ENCODE assay signal across 15 mouse cellular contexts in genomic region chr13:49684266-49684665, GRCm38 (mm10). TPM values are rescaled to one million over a fixed set of nuclear protein-coding genes. Genes with fewer than 3 reads are reported as not detected.
DNase-seq lines count a peak whose midpoint lies in the region; ATAC-seq and TF ChIP-seq lines count a peak whose summit lies in the region.
"Had no signal": no experiment of that assay in that cellular context is flagged by ENCODE, and none has a peak within 500 bp of the region (broad histone marks: within the 10 kb centered on the region; RNA-seq: fewer than 3 reads in every experiment).

No protein-coding gene starts in this region.

- ATAC-seq in midbrain, embryonic 16.5 days: no peak
- ATAC-seq in liver, embryonic 13.5 days (ENCODE audit: low read depth): no peak
- ATAC-seq in intestine, postnatal 0 days: no peak
- ATAC-seq: activated CD4-positive, CD25-positive, alpha-beta regulatory T cell, adult 4 months had no signal

- no peak for TF ChIP-seq CTCF in gastrocnemius, adult 2 months (IDR thresholded peaks at IDR 0.05)
- TF ChIP-seq CTCF in intestine, postnatal 0 days (IDR thresholded peaks at IDR 0.05; ENCODE audit: low read depth): no peak

- DNase-seq in gastrocnemius, adult 2 months: no peak
- DNase-seq in gastrocnemius, adult 18-20 months (ENCODE audit: low spot score): no peak
- DNase-seq in midbrain, embryonic 10.5 days (ENCODE audit: low spot score): no peak
- DNase-seq in liver, embryonic 13.5 days: no peak
- DNase-seq in lung, postnatal 10 days: no peak
- no peak for DNase-seq in c-Kit-positive CD71-positive TER-119-positive erythroid progenitor cells, embryonic 14.5 days (ENCODE audit: low spot score)
- DNase-seq: cerebellum, adult 2 months; spleen, adult 18-20 months; thymus, postnatal 25 days had no signal

- peaks cover 37% of the 10 kb centered on the region for H3K36me3 ChIP-seq in midbrain, embryonic 10.5 days
- peaks cover 3% of the 10 kb centered on the region; the same call in 1 of the 2 replicates for H3K36me3 ChIP-seq in midbrain, embryonic 16.5 days (ENCODE audit: control insufficient read depth, insufficient read depth, low read length)
- peaks cover 41% of the 10 kb centered on the region for H3K36me3 ChIP-seq in liver, embryonic 13.5 days
- peaks cover 18% of the 10 kb centered on the region for H3K36me3 ChIP-seq in intestine, postnatal 0 days (ENCODE audit: control insufficient read depth, insufficient read depth)

- no peak overlapping the region for H3K4me3 ChIP-seq in gastrocnemius, adult 2 months
- peak overlapping the region; percentile 18; the same call in 1 of the 2 replicates for H3K4me3 ChIP-seq in midbrain, embryonic 10.5 days
- H3K4me3 ChIP-seq in midbrain, embryonic 16.5 days (ENCODE audit: low read depth, low read length): no peak overlapping the region
- peak overlapping the region; percentile 84; the same call in 1 of the 2 replicates for H3K4me3 ChIP-seq in liver, embryonic 13.5 days (replicated peaks)
- no peak overlapping the region for H3K4me3 ChIP-seq in intestine, postnatal 0 days (ENCODE audit: low read depth, low read length)
- H3K4me3 ChIP-seq: limb, embryonic 10.5 days; midbrain, embryonic 12.5 days had no signal

- H3K4me1 ChIP-seq in midbrain, embryonic 10.5 days: peaks cover 25% of the 10 kb centered on the region
- peaks cover 16% of the 10 kb centered on the region for H3K4me1 ChIP-seq in midbrain, embryonic 16.5 days (ENCODE audit: control insufficient read depth, insufficient read depth, low read length)
- peaks cover 32% of the 10 kb centered on the region for H3K4me1 ChIP-seq in liver, embryonic 13.5 days (replicated peaks)
- no peaks in the 10 kb centered on the region for H3K4me1 ChIP-seq in intestine, postnatal 0 days (replicated peaks; ENCODE audit: control insufficient read depth, insufficient read depth, low read length)

- intact Hi-C loops in gastrocnemius, adult 2 months (cut with DNase I): no loop called here

- WGBS in midbrain, embryonic 10.5 days: 85% methylated on average over 4 of the region's 4 CpGs
- 63% methylated on average over 4 of the region's 4 CpGs for WGBS in midbrain, embryonic 16.5 days
- WGBS in liver, embryonic 13.5 days (ENCODE audit: insufficient replicate concordance): 71% methylated on average over 4 of the region's 4 CpGs
- WGBS in intestine, postnatal 0 days: 69% methylated on average over 4 of the region's 4 CpGs

- no peak overlapping the region for H3K9ac ChIP-seq in midbrain, embryonic 16.5 days (ENCODE audit: low read depth, low read length)
- H3K9ac ChIP-seq in liver, embryonic 13.5 days: 0 out of 2 replicates have a peak overlapping the region, but pooled peaks have one; percentile 90
- no peak overlapping the region for H3K9ac ChIP-seq in intestine, postnatal 0 days (ENCODE audit: low read depth, low read length)
- H3K9ac ChIP-seq: lung, embryonic 15.5 days; midbrain, embryonic 12.5 days had no signal

- H3K9me3 ChIP-seq in midbrain, embryonic 10.5 days (replicated peaks): no peaks in the 10 kb centered on the region
- H3K9me3 ChIP-seq in midbrain, embryonic 16.5 days (replicated peaks; ENCODE audit: control insufficient read depth, low read length, poor library complexity, severe bottlenecking): no peaks in the 10 kb centered on the region
- no peaks in the 10 kb centered on the region for H3K9me3 ChIP-seq in liver, embryonic 13.5 days (replicated peaks)
- H3K9me3 ChIP-seq in intestine, postnatal 0 days (ENCODE audit: control insufficient read depth): no peaks in the 10 kb centered on the region
- H3K9me3 ChIP-seq: limb, embryonic 10.5 days; lung, embryonic 15.5 days; midbrain, embryonic 12.5 days had no signal

- no peaks in the 10 kb centered on the region for H3K27me3 ChIP-seq in midbrain, embryonic 10.5 days (ENCODE audit: low read depth, poor library complexity, severe bottlenecking)
- H3K27me3 ChIP-seq in midbrain, embryonic 16.5 days (ENCODE audit: control insufficient read depth, insufficient read depth, low read depth, low read length): no peaks in the 10 kb centered on the region
- no peaks in the 10 kb centered on the region for H3K27me3 ChIP-seq in liver, embryonic 13.5 days
- no peaks in the 10 kb centered on the region for H3K27me3 ChIP-seq in intestine, postnatal 0 days (replicated peaks; ENCODE audit: control insufficient read depth, insufficient read depth, low read length)
- H3K27me3 ChIP-seq: lung, embryonic 15.5 days; midbrain, embryonic 12.5 days had no signal

- H3K27ac ChIP-seq in gastrocnemius, adult 2 months: peak overlapping the region; percentile 46; the same call in 1 of the 2 replicates
- no peak overlapping the region for H3K27ac ChIP-seq in midbrain, embryonic 10.5 days (replicated peaks)
- no peak overlapping the region for H3K27ac ChIP-seq in midbrain, embryonic 16.5 days (ENCODE audit: low read length)
- no peak overlapping the region; the same call in 1 of the 2 replicates for H3K27ac ChIP-seq in liver, embryonic 13.5 days
- no peak overlapping the region for H3K27ac ChIP-seq in intestine, postnatal 0 days (ENCODE audit: low read depth, low read length)
- H3K27ac ChIP-seq: limb, embryonic 10.5 days; lung, embryonic 15.5 days; midbrain, embryonic 12.5 days had no signal

- no peak overlapping the region for H3K4me2 ChIP-seq in midbrain, embryonic 16.5 days (ENCODE audit: low read length)
- H3K4me2 ChIP-seq in liver, embryonic 13.5 days: peak overlapping the region; percentile 79
- no peak overlapping the region for H3K4me2 ChIP-seq in intestine, postnatal 0 days (replicated peaks; ENCODE audit: low read depth)
- H3K4me2 ChIP-seq: lung, embryonic 15.5 days; midbrain, embryonic 12.5 days had no signal

RNA-seq across cellular contexts. Expression of gene Iars, which starts 2.4 kb away (rescaled TPM):
- 10 to 100 TPM; 85.7 to 85.8 TPM for total RNA-seq in gastrocnemius, adult 2 months (2021)
- 10 to 100 TPM; 63.8 to 72.6 TPM for total RNA-seq in gastrocnemius, adult 18-20 months (2021)
- polyA plus RNA-seq in midbrain, embryonic 10.5 days (2016; fragmentation: Nextera tagmentation; extraction: Ambion mirVana): 105 and 113 TPM in 2 replicates
- polyA plus RNA-seq in midbrain, embryonic 16.5 days (2015; fragmentation: Nextera tagmentation; extraction: Ambion mirVana): 46.7 and 47.2 TPM in 2 replicates
- 57.3 and 73.9 TPM in 2 replicates for polyA plus RNA-seq in liver, embryonic 13.5 days (2015; fragmentation: Nextera tagmentation; extraction: Ambion mirVana)
- polyA plus RNA-seq in intestine, postnatal 0 days (2015; fragmentation: Nextera tagmentation; extraction: Ambion mirVana): 13.7 and 16.1 TPM in 2 replicates

RNA-seq across cellular contexts. Expression of gene Nol8, which starts 31.4 kb away (rescaled TPM):
- total RNA-seq in gastrocnemius, adult 2 months (2021): 10 to 100 TPM; 12.8 to 13.1 TPM
- 10 to 100 TPM; 13.7 to 15.5 TPM for total RNA-seq in gastrocnemius, adult 18-20 months (2021)
- polyA plus RNA-seq in midbrain, embryonic 10.5 days (2016; fragmentation: Nextera tagmentation; extraction: Ambion mirVana): 22.7 and 23.9 TPM in 2 replicates
- 13.4 and 18.7 TPM in 2 replicates for polyA plus RNA-seq in midbrain, embryonic 16.5 days (2015; fragmentation: Nextera tagmentation; extraction: Ambion mirVana)
- 13.9 and 15.5 TPM in 2 replicates for polyA plus RNA-seq in liver, embryonic 13.5 days (2015; fragmentation: Nextera tagmentation; extraction: Ambion mirVana)
- 9.7 and 12.7 TPM in 2 replicates for polyA plus RNA-seq in intestine, postnatal 0 days (2015; fragmentation: Nextera tagmentation; extraction: Ambion mirVana)

RNA-seq across cellular contexts. Expression of gene Cenpp, which starts 31.7 kb away (rescaled TPM):
- under 1 TPM; 0.79 to 0.86 TPM for total RNA-seq in gastrocnemius, adult 2 months (2021)
- 1 to 10 TPM; 1.1 to 1.3 TPM for total RNA-seq in gastrocnemius, adult 18-20 months (2021)
- polyA plus RNA-seq in midbrain, embryonic 10.5 days (2016; fragmentation: Nextera tagmentation; extraction: Ambion mirVana): 32.1 and 38.4 TPM in 2 replicates
- 6.1 and 6.6 TPM in 2 replicates for polyA plus RNA-seq in midbrain, embryonic 16.5 days (2015; fragmentation: Nextera tagmentation; extraction: Ambion mirVana)
- polyA plus RNA-seq in liver, embryonic 13.5 days (2015; fragmentation: Nextera tagmentation; extraction: Ambion mirVana): 33.8 and 39.7 TPM in 2 replicates
- polyA plus RNA-seq in intestine, postnatal 0 days (2015; fragmentation: Nextera tagmentation; extraction: Ambion mirVana): 10.4 and 12.1 TPM in 2 replicates

Comparison
In these comparisons a context has a peak if more than half of its experiments do, and no peak if none do; other contexts are left out.
1. H3K4me3 ChIP-seq: peak in midbrain, embryonic 10.5 days (single experiment) and liver, embryonic 13.5 days (single experiment); none in gastrocnemius, adult 2 months (single experiment), midbrain, embryonic 16.5 days (single experiment) and intestine, postnatal 0 days (single experiment).